Mouse (Mus musculus): ENCODE measurements around the gene Esp1.
"Not testable (repeated sequence)": the region's sequence is repeated elsewhere in the genome, so short reads cannot be mapped to it uniquely, and the experiment has no call there.

Gene Esp1

GRCm38 (mm10) chr17:40726820-40727219, at the start of gene Esp1:
Esp1 (plus strand) TSS chr17:40727120.
- DNase-seq (ENCODE audit: low read depth, low spot score) = no peak

GRCm38 (mm10) chr17:40716273-40716672, 10.6 kb upstream of the Esp1 start:
- DNase-seq (ENCODE audit: low read depth, low spot score) = no peak

- DNase-seq (ENCODE audit: low read depth, low spot score) = not testable (repeated sequence)
These were observed 9.9 kb upstream of the Esp1 start for GRCm38 (mm10) chr17:40717055-40717454.

- peak; percentile 2 for DNase-seq (ENCODE audit: low read depth, low spot score)
These were observed 4.4 kb downstream of the Esp1 start for GRCm38 (mm10) chr17:40731296-40731695.

GRCm38 (mm10) chr17:40731724-40732123, 4.8 kb downstream of the Esp1 start:
- DNase-seq (ENCODE audit: low read depth, low spot score) = no peak

- no peak for DNase-seq (ENCODE audit: low read depth, low spot score)
These were observed 36.7 kb downstream of the Esp1 start for GRCm38 (mm10) chr17:40763662-40764061.

GRCm38 (mm10) chr17:40767120-40767519, 40.2 kb downstream of the Esp1 start:
- no peak for DNase-seq (ENCODE audit: low read depth, low spot score)

Measured in mesoderm, embryonic 11.5 days (tissue).